Mouse (Mus musculus): ENCODE data around the gene Snrnp48. TPM values are rescaled to one million over a fixed set of nuclear protein-coding genes. Genes with fewer than 3 reads are reported as not detected.

Gene Snrnp48
- polyA plus RNA-seq (2015; fragmentation: Nextera tagmentation; extraction: Ambion mirVana): 35.5 and 36.0 TPM in 2 replicates

DNA sequence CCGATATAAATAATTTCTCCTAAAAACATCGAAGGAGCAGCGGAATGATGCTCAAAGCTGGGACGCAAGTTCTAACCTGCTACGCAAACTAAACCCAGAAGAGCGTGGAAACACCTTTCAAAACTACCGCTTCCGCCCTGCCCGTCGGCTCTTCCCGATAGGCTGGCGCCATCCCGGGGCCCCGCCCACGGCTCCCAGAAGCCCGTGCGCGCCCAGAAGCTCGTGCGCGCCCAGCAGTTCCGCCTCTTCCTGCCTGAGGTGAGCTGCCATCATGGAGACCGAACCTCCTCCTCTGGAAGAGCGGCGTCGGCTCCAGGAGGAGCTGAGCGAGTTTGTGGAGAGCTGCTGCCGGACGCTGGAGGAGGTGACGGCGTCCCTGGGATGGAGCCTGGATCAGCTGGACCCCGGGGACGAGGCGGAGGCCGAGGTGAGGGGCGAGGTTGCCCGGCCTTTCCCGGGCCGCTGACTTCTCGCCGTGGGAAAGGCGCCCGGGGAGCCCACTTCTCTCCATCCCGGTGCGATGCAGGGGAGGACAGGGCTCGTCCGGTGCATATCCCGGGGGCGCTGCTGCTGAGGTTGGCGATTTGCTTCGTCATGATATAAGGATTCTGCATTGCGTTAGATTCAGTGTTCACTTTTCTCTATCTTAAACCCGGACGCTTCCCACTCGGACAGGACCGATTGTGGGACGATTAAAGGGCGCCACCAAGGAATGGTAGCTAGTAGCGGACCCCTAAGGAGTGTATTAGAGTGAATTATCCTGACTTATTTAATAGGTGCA, at the start of gene Snrnp48:
TSS of gene Snrnp48 (plus strand) at position 237 of the 781 bp plus-strand sequence.
- peak within 1 kb of the TSS; percentile 86 for H3K9ac ChIP-seq (replicated peaks)
- WGBS: under 1% methylated on average over 54 of the region's 59 CpGs
- H3K27ac ChIP-seq: peak within 1 kb of the TSS; percentile 91
- no peaks in the 10 kb centered on the region for H3K9me3 ChIP-seq
- H3K4me2 ChIP-seq (replicated peaks): peak within 1 kb of the TSS; percentile 62
- peak within 1 kb of the TSS; percentile 88 for H3K4me3 ChIP-seq (replicated peaks)
- peaks cover 22% of the 10 kb centered on the region for H3K4me1 ChIP-seq (replicated peaks)
- 0 out of 2 replicates have a peak, but pooled peaks cover 4% of the 10 kb centered on the region for H3K27me3 ChIP-seq
- no peaks in the 10 kb centered on the region for H3K36me3 ChIP-seq
- peak; percentile 99 for ATAC-seq

- no peak overlapping the region for H3K9ac ChIP-seq (replicated peaks)
- ATAC-seq: no peak
- peaks cover 81% of the 10 kb centered on the region for H3K27me3 ChIP-seq
- no peak overlapping the region for H3K4me3 ChIP-seq (replicated peaks)
- no peak overlapping the region for H3K27ac ChIP-seq
- H3K36me3 ChIP-seq: no peaks in the 10 kb centered on the region
- H3K9me3 ChIP-seq: no peaks in the 10 kb centered on the region
- H3K4me1 ChIP-seq (replicated peaks): peaks cover 21% of the 10 kb centered on the region
- no peak overlapping the region for H3K4me2 ChIP-seq (replicated peaks)
- 0% methylated on average over 2 of the region's 2 CpGs for WGBS
These were observed 49.2 kb upstream of the Snrnp48 start for GRCm38 (mm10) chr13:38155523-38155922.

DNA sequence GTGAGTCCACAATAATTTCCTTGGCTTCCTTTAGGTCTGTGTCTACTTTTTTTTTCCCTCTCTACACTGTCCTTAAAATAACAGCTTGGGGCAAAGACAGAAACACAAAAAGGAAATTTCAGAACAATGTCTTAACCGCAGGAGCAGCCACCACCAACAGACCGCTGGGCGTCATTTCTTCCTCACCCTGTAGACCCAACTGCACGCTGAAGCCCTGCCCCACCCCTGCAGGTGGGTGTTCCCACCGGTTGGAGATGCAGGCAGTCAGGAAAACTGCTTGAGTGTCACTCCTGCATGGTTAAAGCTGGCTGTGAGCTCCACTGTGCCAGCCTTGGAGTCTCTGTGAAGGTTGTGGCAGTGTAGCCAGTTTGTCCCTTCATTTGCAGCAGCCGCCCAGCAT, 47.1 kb upstream of the Snrnp48 start:
- Histone ChIP-seq H3K36me3 (no peaks in the 10 kb centered on the region), H3K9me3 (no peaks in the 10 kb centered on the region), H3K27me3 (peaks cover 63% of the 10 kb centered on the region), H3K4me3 (replicated peaks) (no peak overlapping the region), H3K4me2 (replicated peaks) (no peak overlapping the region), H3K4me1 (replicated peaks) (peaks cover 2% of the 10 kb centered on the region), H3K27ac (no peak overlapping the region), H3K9ac (replicated peaks) (no peak overlapping the region)
- no peak for ATAC-seq
- 24% methylated on average over 6 of the region's 6 CpGs for WGBS

DNA sequence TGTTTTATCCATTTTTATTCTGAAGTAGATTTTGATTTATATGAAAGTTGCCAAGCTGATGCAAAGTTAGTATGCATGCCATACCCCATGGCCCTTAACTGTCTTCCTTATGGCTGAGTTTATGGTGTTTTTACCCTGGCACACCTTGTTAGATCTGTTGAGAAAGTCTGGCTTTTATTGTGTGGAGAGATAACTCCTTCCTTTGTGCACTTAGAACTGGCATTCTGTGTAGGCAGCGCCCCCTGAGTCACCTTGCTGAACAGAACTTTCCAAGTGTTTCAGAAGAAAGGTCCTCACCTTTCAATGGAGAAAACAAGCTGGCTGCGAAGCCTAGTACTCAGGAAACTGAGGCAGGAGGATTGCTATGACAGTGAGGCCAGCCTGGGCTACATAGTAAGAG, 42.7 kb upstream of the Snrnp48 start:
- Histone ChIP-seq H3K9me3 (no peaks in the 10 kb centered on the region), H3K36me3 (no peaks in the 10 kb centered on the region), H3K4me2 (replicated peaks) (no peak overlapping the region), H3K27me3 (peaks cover 21% of the 10 kb centered on the region), H3K4me3 (replicated peaks) (no peak overlapping the region), H3K9ac (replicated peaks) (no peak overlapping the region), H3K27ac (no peak overlapping the region), H3K4me1 (replicated peaks) (no peaks in the 10 kb centered on the region)
- 69% methylated on average over 2 of the region's 2 CpGs for WGBS
- no peak for ATAC-seq

- no peaks in the 10 kb centered on the region for H3K36me3 ChIP-seq
- H3K4me1 ChIP-seq (replicated peaks): no peaks in the 10 kb centered on the region
- no peak overlapping the region for H3K4me2 ChIP-seq (replicated peaks)
- H3K27me3 ChIP-seq: peaks cover 16% of the 10 kb centered on the region
- no peak overlapping the region for H3K4me3 ChIP-seq (replicated peaks)
- H3K9me3 ChIP-seq: no peaks in the 10 kb centered on the region
- WGBS: 61% methylated on average over 11 of the region's 11 CpGs
- ATAC-seq: no peak
- no peak overlapping the region for H3K9ac ChIP-seq (replicated peaks)
- no peak overlapping the region for H3K27ac ChIP-seq
These were observed 42.1 kb upstream of the Snrnp48 start for GRCm38 (mm10) chr13:38162668-38163067.

GRCm38 (mm10) chr13:38164932-38165331, 39.8 kb upstream of the Snrnp48 start:
- 88% methylated on average over 11 of the region's 11 CpGs for WGBS

GRCm38 (mm10) chr13:38167056-38167455, 37.7 kb upstream of the Snrnp48 start:
- no peaks in the 10 kb centered on the region for H3K27me3 ChIP-seq
- no peaks in the 10 kb centered on the region for H3K4me1 ChIP-seq (replicated peaks)
- H3K27ac ChIP-seq: no peak overlapping the region
- H3K9ac ChIP-seq (replicated peaks): no peak overlapping the region
- no peak for ATAC-seq
- H3K36me3 ChIP-seq: no peaks in the 10 kb centered on the region
- no peak overlapping the region for H3K4me2 ChIP-seq (replicated peaks)
- WGBS: 93% methylated on average over 3 of the region's 3 CpGs
- no peaks in the 10 kb centered on the region for H3K9me3 ChIP-seq
- no peak overlapping the region for H3K4me3 ChIP-seq (replicated peaks)

More at GRCm38 (mm10) chr13:38164932-38165331, 39.8 kb upstream of the Snrnp48 start:
- no peaks in the 10 kb centered on the region for H3K4me1 ChIP-seq (replicated peaks)
- no peak overlapping the region for H3K4me3 ChIP-seq (replicated peaks)
- no peak for ATAC-seq
- 0 out of 2 replicates have a peak, but pooled peaks cover 3% of the 10 kb centered on the region for H3K27me3 ChIP-seq
- no peak overlapping the region for H3K9ac ChIP-seq (replicated peaks)
- no peak overlapping the region for H3K27ac ChIP-seq
- H3K4me2 ChIP-seq (replicated peaks): no peak overlapping the region
- H3K36me3 ChIP-seq: no peaks in the 10 kb centered on the region
- H3K9me3 ChIP-seq: no peaks in the 10 kb centered on the region

- Histone ChIP-seq H3K36me3 (no peaks in the 10 kb centered on the region), H3K27ac (no peak overlapping the region), H3K27me3 (no peaks in the 10 kb centered on the region), H3K4me2 (replicated peaks) (no peak overlapping the region), H3K9ac (replicated peaks) (no peak overlapping the region), H3K9me3 (no peaks in the 10 kb centered on the region), H3K4me1 (replicated peaks) (no peaks in the 10 kb centered on the region), H3K4me3 (replicated peaks) (no peak overlapping the region)
- no peak for ATAC-seq
- WGBS: 69% methylated on average over 4 of the region's 4 CpGs
These were observed 34.0 kb upstream of the Snrnp48 start for GRCm38 (mm10) chr13:38170707-38171144.

DNA sequence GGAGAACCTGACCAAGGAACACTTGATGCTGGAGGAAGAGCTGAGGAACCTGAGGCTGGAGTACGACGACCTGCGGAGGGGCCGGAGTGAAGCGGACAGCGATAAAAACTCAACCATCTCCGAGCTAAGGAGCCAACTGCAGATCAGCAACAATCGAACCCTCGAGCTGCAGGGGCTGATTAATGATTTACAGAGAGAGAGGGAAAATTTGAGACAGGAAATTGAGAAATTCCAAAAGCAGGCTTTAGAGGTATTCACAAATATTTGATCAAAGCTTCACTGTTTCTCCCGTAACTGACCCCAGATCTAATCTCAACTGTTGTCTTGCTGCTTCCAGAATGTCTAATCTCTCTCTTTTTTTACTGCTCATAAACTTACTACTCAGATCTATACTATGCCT, 11.3 kb upstream of the Snrnp48 start:
- 90% methylated on average over 10 of the region's 10 CpGs for WGBS
- no peak for ATAC-seq
- H3K4me3 ChIP-seq (replicated peaks): no peak overlapping the region
- H3K4me1 ChIP-seq (replicated peaks): no peaks in the 10 kb centered on the region
- H3K9ac ChIP-seq (replicated peaks): no peak overlapping the region
- H3K4me2 ChIP-seq (replicated peaks): no peak overlapping the region
- H3K27me3 ChIP-seq: no peaks in the 10 kb centered on the region
- no peak overlapping the region for H3K27ac ChIP-seq
- no peaks in the 10 kb centered on the region for H3K36me3 ChIP-seq
- peaks cover 17% of the 10 kb centered on the region for H3K9me3 ChIP-seq

DNA sequence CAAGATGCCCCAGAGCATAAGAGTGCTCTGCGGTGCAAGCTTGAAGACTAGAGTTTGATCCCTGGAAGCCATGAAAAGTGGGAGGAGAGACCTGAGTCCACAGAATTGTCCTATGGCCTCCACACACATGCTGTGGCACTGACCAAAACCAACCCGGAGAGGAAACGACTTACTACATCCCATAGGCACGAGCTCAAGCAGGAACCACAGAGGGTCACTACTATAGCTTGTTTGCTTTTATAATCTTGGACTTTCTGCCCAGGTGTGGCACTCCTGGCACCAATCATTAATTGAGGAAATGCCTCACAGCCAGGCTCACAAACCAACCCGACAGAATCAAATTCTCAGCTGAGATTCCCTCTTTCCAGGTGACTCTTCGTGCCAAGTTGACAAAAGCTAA, 3.3 kb upstream of the Snrnp48 start:
- H3K27ac ChIP-seq: no peak overlapping the region
- H3K9ac ChIP-seq (replicated peaks): no peak overlapping the region
- H3K4me1 ChIP-seq (replicated peaks): peaks cover 10% of the 10 kb centered on the region
- H3K36me3 ChIP-seq: no peaks in the 10 kb centered on the region
- no peak overlapping the region for H3K4me3 ChIP-seq (replicated peaks)
- 0 out of 2 replicates have a peak, but pooled peaks cover 4% of the 10 kb centered on the region for H3K9me3 ChIP-seq
- no peak overlapping the region for H3K4me2 ChIP-seq (replicated peaks)
- 0 out of 2 replicates have a peak, but pooled peaks cover 4% of the 10 kb centered on the region for H3K27me3 ChIP-seq
- ATAC-seq: no peak
- WGBS: 80% methylated on average over 6 of the region's 6 CpGs

- Histone ChIP-seq H3K4me1 (replicated peaks) (peaks cover 22% of the 10 kb centered on the region), H3K27me3 (0 out of 2 replicates have a peak, but pooled peaks cover 4% of the 10 kb centered on the region), H3K9me3 (no peaks in the 10 kb centered on the region), H3K27ac (no peak overlapping the region), H3K4me2 (replicated peaks) (peak overlapping the region; percentile 62), H3K9ac (replicated peaks) (no peak overlapping the region), H3K36me3 (no peaks in the 10 kb centered on the region), H3K4me3 (replicated peaks) (peak overlapping the region; percentile 88)
- WGBS: 57% methylated on average over 4 of the region's 4 CpGs
- no peak for ATAC-seq
These were observed 567 bp upstream of the Snrnp48 start for GRCm38 (mm10) chr13:38204171-38204570.

DNA sequence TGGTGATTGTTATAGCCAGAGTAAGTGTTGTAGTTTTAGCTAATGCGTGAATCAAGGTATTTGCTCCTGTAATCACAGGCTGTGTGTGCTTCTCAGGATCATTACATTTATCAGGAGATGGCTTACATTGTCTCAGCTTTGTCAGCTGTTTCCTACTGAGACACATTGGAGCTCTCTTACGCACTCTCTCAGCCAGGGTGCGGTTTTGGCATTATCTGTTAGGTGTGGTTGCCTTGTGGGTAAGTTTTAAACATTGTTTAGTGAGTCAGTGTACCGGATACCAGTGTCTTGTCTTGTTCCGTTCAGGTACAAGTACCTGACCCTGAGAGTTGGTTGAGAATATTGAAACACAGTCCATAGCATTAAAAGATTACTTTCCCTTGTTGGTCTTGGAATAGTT, 6.4 kb downstream of the Snrnp48 start:
- no peak overlapping the region for H3K4me3 ChIP-seq (replicated peaks)
- H3K9ac ChIP-seq (replicated peaks): no peak overlapping the region
- peaks cover 44% of the 10 kb centered on the region for H3K36me3 ChIP-seq
- H3K4me1 ChIP-seq (replicated peaks): peaks cover 15% of the 10 kb centered on the region
- H3K4me2 ChIP-seq (replicated peaks): no peak overlapping the region
- H3K9me3 ChIP-seq: no peaks in the 10 kb centered on the region
- H3K27me3 ChIP-seq: no peaks in the 10 kb centered on the region
- no peak for ATAC-seq
- WGBS: 96% methylated on average over 5 of the region's 5 CpGs
- no peak overlapping the region for H3K27ac ChIP-seq

All from midbrain, embryonic 13.5 days (tissue).